Mouse (Mus musculus): Measurements from ENCODE around the gene 1110004F10Rik.

GRCm38 (mm10) chr7:116111546-116111945, 72.3 kb downstream of the 1110004F10Rik start:
- TF ChIP-seq EP300 (IDR thresholded peaks at IDR 0.05; ENCODE audit: low read length) (no peak), SIN3A (IDR thresholded peaks at IDR 0.05; ENCODE audit: low read length) (no peak), RAD21 (IDR thresholded peaks at IDR 0.05; ENCODE audit: low read depth, low read length) (no peak), CTCF (conservative IDR thresholded peaks at IDR 0.05 in 1 of 2, IDR thresholded peaks at IDR 0.05 in 1 of 2; ENCODE audit: low read depth in 2 of 2, low read length in 2 of 2) (no peak), POLR2A (IDR thresholded peaks at IDR 0.05; ENCODE audit: low read depth, low read length) (no peak), ZMIZ1 (IDR thresholded peaks at IDR 0.05; ENCODE audit: low read depth, low read length) (no peak), SMC3 (IDR thresholded peaks at IDR 0.05; ENCODE audit: low read depth, low read length) (no peak), POLR2AphosphoS2 (IDR thresholded peaks at IDR 0.05; ENCODE audit: low read depth, low read length) (no peak), MAFK (IDR thresholded peaks at IDR 0.05; ENCODE audit: insufficient replicate concordance, low read length) (no peak)
